Mouse (Mus musculus) intestine, embryonic 15.5 days (tissue): ENCODE measurements around the gene Shank1. TPM values are rescaled to one million over a fixed set of nuclear protein-coding genes. Genes with fewer than 3 reads are reported as not detected.
A peak's percentile ranks its signal among the peaks of the same experiment; 100 is the strongest.

Experiments used
- ATAC-seq: fragments of 200-750 bp; cut with Nextera tagmentation; 2 replicates; pipeline ENCODE4 v1.8.0; 2017; ENCODE audit warnings: moderate TSS enrichment, moderate library complexity
- H3K27ac ChIP-seq: fragments of 300-500 bp; sonication (generic); 2 replicates; pipeline ENCODE4 v1.5.1; 2015; ENCODE audit warnings: mild to moderate bottlenecking, inconsistent platforms
- H3K27me3 ChIP-seq: fragments of 300-500 bp; sonication (generic); replicated peaks from 2 replicates; pipeline ENCODE4 v1.6.1; 2015; ENCODE audit warnings: inconsistent platforms
- H3K36me3 ChIP-seq: fragments of 300-500 bp; sonication (generic); 2 replicates; pipeline ENCODE4 v1.6.1; 2015; ENCODE audit warnings: inconsistent platforms
- H3K4me1 ChIP-seq: fragments of 300-500 bp; sonication (generic); replicated peaks from 2 replicates; pipeline ENCODE4 v1.6.1; 2015; ENCODE audit warnings: inconsistent platforms
- H3K4me2 ChIP-seq: fragments of 300-500 bp; sonication (generic); replicated peaks from 2 replicates; pipeline ENCODE4 v1.6.1; 2015; ENCODE audit warnings: mild to moderate bottlenecking, inconsistent platforms
- H3K4me3 ChIP-seq: fragments of 300-500 bp; sonication (generic); replicated peaks from 2 replicates; pipeline ENCODE4 v1.5.1; 2015; ENCODE audit warnings: inconsistent platforms
- H3K9ac ChIP-seq: fragments of 300-500 bp; sonication (generic); 2 replicates; pipeline ENCODE4 v1.6.1; 2015; ENCODE audit warnings: inconsistent platforms
- H3K9me3 ChIP-seq: fragments of 300-500 bp; sonication (generic); 2 replicates; pipeline ENCODE4 v1.6.1; 2016; ENCODE audit warnings: inconsistent platforms
- WGBS: fragments of 180-500 bp; shearing (Covaris S2); methylation state at CpG from one replicate; pipeline ENCODE4 v1.1.7; 2015; 5-methylcytosine and 5-hydroxymethylcytosine counted together
- polyA plus RNA-seq: library from polyadenylated mRNA; unstranded; fragments of >200 nt; fragmentation: Nextera tagmentation; extraction: Ambion mirVana; gene quantifications from 2 replicates; pipeline ENCODE4 v1.2.1, GENCODE M21; 2015

Shank1 gene
- polyA plus RNA-seq, 1 experiment from 2014 or later: 1.9 TPM

GRCm38 (mm10) chr7:44305686-44306085 lies 4.4 kb upstream of the Shank1 start:
- 12% methylated on average over 16 of the region's 16 CpGs for WGBS
- no peak overlapping the region for H3K9ac ChIP-seq
- H3K4me1 ChIP-seq: peaks cover 22% of the 10 kb centered on the region
- ATAC-seq: no peak
- peaks cover 13% of the 10 kb centered on the region; the same call in 1 of the 2 replicates for H3K27me3 ChIP-seq
- H3K4me3 ChIP-seq: peak overlapping the region; percentile 68
- H3K4me2 ChIP-seq: peak overlapping the region; percentile 79
- H3K27ac ChIP-seq: peak overlapping the region; percentile 39
- H3K36me3 ChIP-seq: no peaks in the 10 kb centered on the region
- H3K9me3 ChIP-seq: no peaks in the 10 kb centered on the region

GRCm38 (mm10) chr7:44306516-44307240 lies 3.4 kb upstream of the Shank1 start, which contains the start of gene Clec11a:
Gene Clec11a (minus strand): TSS chr7:44306902.
- H3K4me1 ChIP-seq: peaks cover 28% of the 10 kb centered on the region
- peak within 1 kb of the TSS; percentile 79 for H3K4me2 ChIP-seq
- peak within 1 kb of the TSS; percentile 68 for H3K4me3 ChIP-seq
- H3K9ac ChIP-seq: no peak within 1 kb of the TSS
- peak within 1 kb of the TSS; percentile 58 for H3K27ac ChIP-seq
- peaks cover 20% of the 10 kb centered on the region; the same call in 1 of the 2 replicates for H3K27me3 ChIP-seq
- no peak for ATAC-seq
- WGBS: 54% methylated on average over 6 of the region's 6 CpGs
- H3K9me3 ChIP-seq: no peaks in the 10 kb centered on the region
- no peaks in the 10 kb centered on the region for H3K36me3 ChIP-seq

DNA sequence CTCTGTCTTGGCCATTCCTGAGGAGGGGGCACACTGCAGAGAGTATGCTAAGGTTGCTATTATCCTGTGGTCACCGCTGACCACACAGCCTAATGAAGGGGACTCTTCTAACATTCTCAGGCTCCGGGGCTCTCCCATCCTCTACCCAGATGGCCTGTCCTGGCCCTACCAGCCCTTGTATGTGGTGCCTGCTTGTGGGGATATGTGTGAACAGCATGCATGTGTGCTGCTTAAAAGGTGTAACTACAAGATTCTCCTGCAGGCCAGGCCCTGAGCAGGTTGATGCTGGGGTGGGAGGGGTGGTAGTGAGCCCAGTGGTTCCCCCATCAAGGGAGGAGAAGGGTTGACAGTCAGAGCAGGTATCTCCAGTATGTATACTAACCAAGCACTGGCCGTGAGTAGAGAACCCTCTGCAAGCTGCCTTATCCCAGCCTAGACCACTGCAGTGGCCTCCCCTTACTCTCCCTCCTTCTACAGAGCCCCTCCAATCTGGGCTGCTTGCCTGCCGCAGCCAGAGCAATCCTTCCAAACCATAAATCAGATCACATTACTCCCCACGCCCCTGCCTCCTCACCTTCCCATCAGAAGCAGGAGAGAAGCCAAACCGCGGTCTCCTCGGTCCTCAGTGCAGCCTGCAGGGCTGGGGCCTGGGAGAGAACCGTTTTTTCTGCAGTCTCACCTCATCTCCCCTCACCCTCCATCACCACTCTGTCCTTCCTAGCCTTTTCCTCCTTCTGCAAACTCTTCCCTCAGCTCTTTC lies 2.6 kb upstream of the Shank1 start:
- no peak overlapping the region for H3K4me2 ChIP-seq
- peaks cover 28% of the 10 kb centered on the region for H3K4me1 ChIP-seq
- H3K27ac ChIP-seq: peak overlapping the region; percentile 36; the same call in 1 of the 2 replicates
- H3K36me3 ChIP-seq: no peaks in the 10 kb centered on the region
- no peak for ATAC-seq
- H3K27me3 ChIP-seq: peaks cover 24% of the 10 kb centered on the region; the same call in 1 of the 2 replicates
- no peak overlapping the region for H3K4me3 ChIP-seq
- H3K9ac ChIP-seq: no peak overlapping the region
- H3K9me3 ChIP-seq: no peaks in the 10 kb centered on the region
- 30% methylated on average over 9 of the region's 9 CpGs for WGBS

GRCm38 (mm10) chr7:44310285-44310877 lies 328 bp downstream of the Shank1 start:
- Histone ChIP-seq H3K27ac (no peak overlapping the region), H3K4me1 (peaks cover 25% of the 10 kb centered on the region)
- ATAC-seq: peak; percentile 14

GRCm38 (mm10) chr7:44310878-44311712 lies 1.0 kb downstream of the Shank1 start:
- H3K27me3 ChIP-seq: peaks cover 24% of the 10 kb centered on the region; the same call in 1 of the 2 replicates
- H3K36me3 ChIP-seq: no peaks in the 10 kb centered on the region
- peak overlapping the region; percentile 98 for H3K4me2 ChIP-seq
- peak overlapping the region; percentile 50 for H3K9ac ChIP-seq
- no peaks in the 10 kb centered on the region for H3K9me3 ChIP-seq
- peak overlapping the region; percentile 46 for H3K4me3 ChIP-seq
- H3K27ac ChIP-seq: no peak overlapping the region
- peak; percentile 35 for ATAC-seq
- WGBS: 3% methylated on average over 37 of the region's 38 CpGs
- H3K4me1 ChIP-seq: peaks cover 19% of the 10 kb centered on the region

More at GRCm38 (mm10) chr7:44310285-44310877, 328 bp downstream of the Shank1 start:
- H3K4me3 ChIP-seq: peak overlapping the region; percentile 46
- no peaks in the 10 kb centered on the region for H3K9me3 ChIP-seq
- peaks cover 24% of the 10 kb centered on the region; the same call in 1 of the 2 replicates for H3K27me3 ChIP-seq
- no peaks in the 10 kb centered on the region for H3K36me3 ChIP-seq
- peak overlapping the region; percentile 98 for H3K4me2 ChIP-seq
- under 1% methylated on average over 38 of the region's 40 CpGs for WGBS
- H3K9ac ChIP-seq: peak overlapping the region; percentile 50

GRCm38 (mm10) chr7:44311713-44312304 lies 1.8 kb downstream of the Shank1 start:
- Histone ChIP-seq H3K4me2 (peak overlapping the region; percentile 98; the same call in 1 of the 2 replicates), H3K27ac (no peak overlapping the region), H3K4me3 (no peak overlapping the region), H3K36me3 (no peaks in the 10 kb centered on the region), H3K9me3 (no peaks in the 10 kb centered on the region), H3K4me1 (peaks cover 17% of the 10 kb centered on the region), H3K9ac (no peak overlapping the region), H3K27me3 (peaks cover 24% of the 10 kb centered on the region; the same call in 1 of the 2 replicates)
- WGBS: 27% methylated on average over 6 of the region's 6 CpGs
- ATAC-seq: no peak

DNA sequence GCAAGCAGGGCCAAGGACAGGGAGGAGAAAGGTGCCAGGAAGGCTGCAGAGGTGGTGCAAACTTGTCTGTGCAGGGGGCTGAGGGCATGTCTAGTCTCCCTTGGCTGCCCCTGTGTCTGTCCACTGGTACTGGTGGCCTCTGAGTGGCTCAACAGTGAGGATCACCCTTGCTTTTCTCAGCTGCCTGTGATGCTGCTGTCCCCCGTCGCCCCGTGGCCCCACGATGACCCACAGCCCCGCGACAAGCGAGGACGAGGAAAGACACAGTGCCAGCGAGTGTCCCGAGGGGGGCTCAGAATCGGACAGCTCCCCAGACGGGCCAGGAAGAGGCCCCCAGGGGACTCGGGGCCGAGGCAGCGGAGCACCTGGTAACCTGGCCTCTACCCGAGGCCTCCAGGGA lies 2.4 kb downstream of the Shank1 start:
- Histone ChIP-seq H3K4me3 (no peak overlapping the region), H3K4me2 (no peak overlapping the region), H3K4me1 (peaks cover 12% of the 10 kb centered on the region), H3K27ac (no peak overlapping the region), H3K9me3 (no peaks in the 10 kb centered on the region), H3K9ac (no peak overlapping the region; the same call in 1 of the 2 replicates), H3K36me3 (no peaks in the 10 kb centered on the region), H3K27me3 (peaks cover 24% of the 10 kb centered on the region; the same call in 1 of the 2 replicates)
- no peak for ATAC-seq
- 72% methylated on average over 16 of the region's 16 CpGs for WGBS

DNA sequence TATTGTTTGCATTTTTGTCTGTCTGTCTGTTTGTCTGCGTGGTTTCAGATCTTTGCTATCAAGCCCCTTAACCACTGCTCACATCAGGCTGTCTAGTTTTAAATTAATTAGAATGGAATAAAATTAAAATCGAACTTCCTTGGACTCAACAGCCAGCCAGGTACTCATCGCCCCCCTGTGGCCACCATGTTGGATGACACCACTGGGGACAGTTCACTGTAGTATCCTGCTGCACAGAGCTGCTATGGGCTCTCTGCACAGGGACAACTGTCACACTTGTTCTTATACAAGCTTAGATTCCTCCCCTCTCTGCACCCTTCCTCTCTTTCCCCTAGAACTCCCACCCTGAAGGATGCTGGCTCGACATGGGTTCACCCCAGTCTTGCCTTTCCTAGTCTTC lies 7.9 kb downstream of the Shank1 start:
- H3K4me3 ChIP-seq: no peak overlapping the region
- H3K36me3 ChIP-seq: no peaks in the 10 kb centered on the region
- ATAC-seq: no peak
- H3K4me1 ChIP-seq: no peaks in the 10 kb centered on the region
- H3K27me3 ChIP-seq: no peaks in the 10 kb centered on the region
- H3K9ac ChIP-seq: no peak overlapping the region
- no peak overlapping the region for H3K27ac ChIP-seq
- no peaks in the 10 kb centered on the region for H3K9me3 ChIP-seq
- 31% methylated on average over 4 of the region's 4 CpGs for WGBS
- no peak overlapping the region for H3K4me2 ChIP-seq

DNA sequence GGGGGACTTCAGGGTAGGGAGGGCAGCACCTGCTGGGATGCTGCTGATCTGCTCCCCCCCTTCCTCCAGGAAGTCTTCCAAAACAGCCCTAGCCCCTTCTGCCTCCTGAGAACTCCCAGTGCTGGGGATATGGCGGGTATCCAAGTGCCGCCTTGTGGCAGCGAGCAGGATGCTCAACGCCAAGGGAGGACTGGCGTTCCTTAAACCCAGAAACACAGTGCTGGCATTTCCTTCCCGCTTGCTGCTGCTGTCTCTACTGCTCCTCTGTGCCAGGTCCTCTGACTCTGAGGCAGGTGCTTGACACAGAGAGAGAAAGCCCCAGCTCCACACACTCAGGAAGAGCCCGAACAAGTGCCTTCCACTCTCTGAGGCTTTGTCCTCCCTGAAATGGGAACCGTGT lies 10.8 kb downstream of the Shank1 start:
- 55% methylated on average over 8 of the region's 8 CpGs for WGBS
- no peaks in the 10 kb centered on the region for H3K4me1 ChIP-seq
- no peak overlapping the region for H3K4me3 ChIP-seq
- H3K9me3 ChIP-seq: no peaks in the 10 kb centered on the region
- H3K27ac ChIP-seq: no peak overlapping the region
- H3K27me3 ChIP-seq: no peaks in the 10 kb centered on the region; the same call in 1 of the 2 replicates
- H3K36me3 ChIP-seq: no peaks in the 10 kb centered on the region
- no peak for ATAC-seq
- no peak overlapping the region for H3K4me2 ChIP-seq
- H3K9ac ChIP-seq: no peak overlapping the region

- Histone ChIP-seq H3K9me3 (no peaks in the 10 kb centered on the region), H3K27ac (no peak overlapping the region), H3K4me2 (no peak overlapping the region), H3K27me3 (no peaks in the 10 kb centered on the region; the same call in 1 of the 2 replicates), H3K9ac (no peak overlapping the region), H3K36me3 (no peaks in the 10 kb centered on the region), H3K4me3 (no peak overlapping the region), H3K4me1 (no peaks in the 10 kb centered on the region)
- no peak for ATAC-seq
- 85% methylated on average over 1 of the region's 1 CpGs for WGBS
Observed at GRCm38 (mm10) chr7:44322290-44322689, 12.2 kb downstream of the Shank1 start.

DNA sequence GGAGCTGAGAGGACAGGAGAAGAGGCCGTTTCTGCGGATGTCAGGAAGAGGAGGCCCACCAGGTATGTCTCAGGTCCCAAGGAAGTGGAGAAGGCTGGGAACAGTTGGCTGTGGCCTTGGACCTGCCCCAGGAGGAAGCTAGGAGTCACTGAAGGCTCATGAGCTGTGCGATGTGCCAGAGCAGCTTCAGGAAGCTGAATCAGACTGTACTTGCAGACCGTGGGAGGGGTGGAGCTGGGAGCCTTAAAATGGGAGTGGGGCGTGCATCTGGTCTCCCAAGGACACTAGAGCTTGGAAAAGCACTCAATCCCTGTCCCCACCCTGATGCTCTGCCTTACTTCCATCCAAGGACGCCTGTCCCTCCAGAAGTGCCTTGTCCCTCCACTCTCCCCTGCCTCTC lies 16.6 kb downstream of the Shank1 start:
- Histone ChIP-seq H3K4me3 (no peak overlapping the region), H3K9me3 (no peaks in the 10 kb centered on the region), H3K36me3 (no peaks in the 10 kb centered on the region), H3K9ac (no peak overlapping the region), H3K27ac (no peak overlapping the region), H3K27me3 (no peaks in the 10 kb centered on the region; the same call in 1 of the 2 replicates), H3K4me2 (no peak overlapping the region), H3K4me1 (no peaks in the 10 kb centered on the region)
- no peak for ATAC-seq
- 52% methylated on average over 6 of the region's 6 CpGs for WGBS
